Comparison of ENCODE assay signal across 22 mouse cellular contexts in the genomic region with DNA sequence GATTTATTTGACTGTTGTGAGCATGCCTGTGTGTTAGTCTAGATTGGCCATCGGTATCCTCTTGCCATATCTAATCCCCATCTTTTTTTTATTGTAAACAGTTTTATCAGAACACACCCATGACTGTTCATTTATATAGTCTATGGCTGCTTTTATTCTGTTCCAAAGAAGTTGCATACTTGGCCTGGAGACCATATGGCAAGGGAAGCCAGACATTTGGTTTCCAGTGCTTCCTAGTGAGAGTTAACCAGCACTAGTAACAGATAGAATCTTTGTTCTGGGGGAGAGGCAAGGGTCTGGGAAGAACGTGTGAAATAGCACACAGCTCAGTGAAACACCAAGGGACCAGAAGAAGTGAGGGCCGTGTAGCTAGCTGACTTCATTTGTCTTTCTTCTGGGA. TPM values are rescaled to one million over a fixed set of nuclear protein-coding genes. Genes with fewer than 3 reads are reported as not detected.
A peak's percentile ranks its signal among the peaks of the same experiment; 100 is the strongest.
DNase-seq lines count a peak whose midpoint lies in the region; ATAC-seq and TF ChIP-seq lines count a peak whose summit lies in the region.
"Had no signal": no experiment of that assay in that cellular context is flagged by ENCODE, and none has a peak within 500 bp of the region (broad histone marks: within the 10 kb centered on the region; RNA-seq: fewer than 3 reads in every experiment).

No protein-coding gene starts in this region.

- intact Hi-C loops in gastrocnemius, adult 2 months (cut with DNase I): no loop called here

- H3K9me3 ChIP-seq in limb, embryonic 13.5 days: no peaks in the 10 kb centered on the region
- no peaks in the 10 kb centered on the region for H3K9me3 ChIP-seq in limb, embryonic 10.5 days (replicated peaks)
- no peaks in the 10 kb centered on the region for H3K9me3 ChIP-seq in embryonic facial prominence, embryonic 14.5 days (ENCODE audit: control insufficient read depth, low read length)
- H3K9me3 ChIP-seq in limb, embryonic 15.5 days: no peaks in the 10 kb centered on the region
- H3K9me3 ChIP-seq: forebrain, embryonic 10.5 days; heart, embryonic 10.5 days; hindbrain, embryonic 12.5 days had no signal

- no peak overlapping the region for H3K4me2 ChIP-seq in limb, embryonic 13.5 days (replicated peaks)
- no peak overlapping the region for H3K4me2 ChIP-seq in embryonic facial prominence, embryonic 14.5 days (ENCODE audit: low read depth, low read length)
- no peak overlapping the region for H3K4me2 ChIP-seq in limb, embryonic 15.5 days
- H3K4me2 ChIP-seq: hindbrain, embryonic 12.5 days had no signal

- WGBS in limb, embryonic 13.5 days: 30% methylated on average over 3 of the region's 3 CpGs
- WGBS in limb, embryonic 10.5 days: 43% methylated on average over 3 of the region's 3 CpGs
- WGBS in embryonic facial prominence, embryonic 14.5 days: 30% methylated on average over 3 of the region's 3 CpGs
- 33% methylated on average over 3 of the region's 3 CpGs for WGBS in limb, embryonic 15.5 days

- ATAC-seq in limb, embryonic 13.5 days (ENCODE audit: low FRiP score, low read depth): no peak
- ATAC-seq in embryonic facial prominence, embryonic 14.5 days (ENCODE audit: low read depth): no peak
- 0 out of 2 replicates have a peak, but pooled peaks have one; percentile 15 for ATAC-seq in limb, embryonic 15.5 days (ENCODE audit: insufficient number of reproducible peaks, low FRiP score, low TSS enrichment, low read depth)
- ATAC-seq: activated CD4-positive, CD25-positive, alpha-beta regulatory T cell, adult 4 months; forebrain, embryonic 14.5 days; hindbrain, embryonic 16.5 days; inflammation-experienced regulatory T-cells, adult 6 months; Patski had no signal

- no peaks in the 10 kb centered on the region for H3K27me3 ChIP-seq in limb, embryonic 13.5 days
- H3K27me3 ChIP-seq in limb, embryonic 10.5 days (ENCODE audit: low read depth, poor library complexity, severe bottlenecking): no peaks in the 10 kb centered on the region
- H3K27me3 ChIP-seq in embryonic facial prominence, embryonic 14.5 days (replicated peaks; ENCODE audit: control insufficient read depth, insufficient read depth, low read length): no peaks in the 10 kb centered on the region
- no peaks in the 10 kb centered on the region for H3K27me3 ChIP-seq in limb, embryonic 15.5 days
- H3K27me3 ChIP-seq: hindbrain, embryonic 12.5 days; Patski had no signal

- H3K4me1 ChIP-seq in limb, embryonic 13.5 days: peaks cover 70% of the 10 kb centered on the region
- H3K4me1 ChIP-seq in limb, embryonic 10.5 days: peaks cover 40% of the 10 kb centered on the region
- H3K4me1 ChIP-seq in embryonic facial prominence, embryonic 14.5 days (ENCODE audit: control insufficient read depth, insufficient read depth, low read length): peaks cover 53% of the 10 kb centered on the region
- peaks cover 74% of the 10 kb centered on the region for H3K4me1 ChIP-seq in limb, embryonic 15.5 days

- no peak for DNase-seq in gastrocnemius, adult 2 months
- DNase-seq in gastrocnemius, adult 8-10 months (ENCODE audit: low spot score in 2 of 2): no peak
- no peak for DNase-seq in limb, embryonic 10.5 days (ENCODE audit: low spot score)
- peak; percentile 54 for DNase-seq in embryonic facial prominence, embryonic 14.5 days (ENCODE audit: low spot score)
- DNase-seq in thymus, postnatal 4 days: no peak
- DNase-seq: adrenal gland, postnatal 25 days; cerebellum, adult 18-20 months; cerebellum, adult 9-11 months; gastrocnemius, postnatal 10 days; heart, postnatal 4 days had no signal

- no peak overlapping the region for H3K9ac ChIP-seq in limb, embryonic 13.5 days
- H3K9ac ChIP-seq in embryonic facial prominence, embryonic 14.5 days (ENCODE audit: low read depth, low read length): no peak overlapping the region
- no peak overlapping the region for H3K9ac ChIP-seq in limb, embryonic 15.5 days
- H3K9ac ChIP-seq: hindbrain, embryonic 12.5 days had no signal

- H3K27ac ChIP-seq in gastrocnemius, adult 2 months: peak overlapping the region; percentile 16; the same call in 1 of the 2 replicates
- H3K27ac ChIP-seq in limb, embryonic 13.5 days: peak overlapping the region; percentile 22; the same call in 1 of the 2 replicates
- no peak overlapping the region for H3K27ac ChIP-seq in limb, embryonic 10.5 days
- peak overlapping the region; percentile 3 for H3K27ac ChIP-seq in embryonic facial prominence, embryonic 14.5 days (replicated peaks; ENCODE audit: low read depth, low read length)
- peak overlapping the region; percentile 80 for H3K27ac ChIP-seq in limb, embryonic 15.5 days
- H3K27ac ChIP-seq: forebrain, embryonic 10.5 days; heart, embryonic 10.5 days; hindbrain, embryonic 12.5 days had no signal

- H3K36me3 ChIP-seq in limb, embryonic 13.5 days: peaks cover 3% of the 10 kb centered on the region; the same call in 1 of the 2 replicates
- no peaks in the 10 kb centered on the region for H3K36me3 ChIP-seq in limb, embryonic 10.5 days
- no peaks in the 10 kb centered on the region for H3K36me3 ChIP-seq in embryonic facial prominence, embryonic 14.5 days (ENCODE audit: control insufficient read depth, insufficient read depth, low read length)
- H3K36me3 ChIP-seq in limb, embryonic 15.5 days: peaks cover 10% of the 10 kb centered on the region; the same call in 1 of the 2 replicates
- H3K36me3 ChIP-seq: forebrain, embryonic 10.5 days; hindbrain, embryonic 12.5 days had no signal

- no peak overlapping the region for H3K4me3 ChIP-seq in gastrocnemius, adult 2 months
- no peak overlapping the region for H3K4me3 ChIP-seq in limb, embryonic 13.5 days
- no peak overlapping the region for H3K4me3 ChIP-seq in limb, embryonic 10.5 days
- no peak overlapping the region for H3K4me3 ChIP-seq in embryonic facial prominence, embryonic 14.5 days (ENCODE audit: low read depth, low read length)
- no peak overlapping the region for H3K4me3 ChIP-seq in limb, embryonic 15.5 days
- H3K4me3 ChIP-seq: erythroblast, embryonic 14.5 days; forebrain, embryonic 10.5 days; heart, embryonic 10.5 days; hindbrain, embryonic 12.5 days had no signal

- TF ChIP-seq CTCF in gastrocnemius, adult 2 months (IDR thresholded peaks at IDR 0.05): no peak

RNA-seq across cellular contexts. Expression of gene Htra1, which starts 33.6 kb away (rescaled TPM):
- total RNA-seq in gastrocnemius, adult 2 months (2021): 10 to 100 TPM; 23.9 to 32.6 TPM
- 10 to 100 TPM; 33.9 to 51.0 (median 36.5) TPM for total RNA-seq in gastrocnemius, adult 8-10 months (2022)
- 78.4 and 87.6 TPM in 2 replicates for polyA plus RNA-seq in limb, embryonic 13.5 days (2015; fragmentation: Nextera tagmentation; extraction: Ambion mirVana)
- polyA plus RNA-seq in limb, embryonic 10.5 days (2016; fragmentation: Nextera tagmentation; extraction: Ambion mirVana): 3.0 and 5.1 TPM in 2 replicates
- 113 and 128 TPM in 2 replicates for polyA plus RNA-seq in embryonic facial prominence, embryonic 14.5 days (2014; fragmentation: Nextera tagmentation; extraction: Ambion mirVana)
- polyA plus RNA-seq in limb, embryonic 15.5 days (2015; fragmentation: Nextera tagmentation; extraction: Ambion mirVana): 317 and 324 TPM in 2 replicates
- total RNA-seq: MEL had no signal
- polyA plus RNA-seq: erythroblast, embryonic 14.5 days; inflammation-experienced regulatory T-cells, adult 6 months had no signal

Comparison
In these comparisons a context has a peak if more than half of its experiments do, and no peak if none do; other contexts are left out.
1. RNA of gene Htra1, which starts 33.6 kb away (polyA plus RNA-seq): 317 to 324 TPM in limb, embryonic 15.5 days, 113 to 128 TPM in embryonic facial prominence, embryonic 14.5 days and 78.4 to 87.6 TPM in limb, embryonic 13.5 days; 3.0 to 5.1 TPM in limb, embryonic 10.5 days; every median in the first group is over 10 times any median in the second.